Mouse (Mus musculus): ENCODE measurements around the gene Slc39a5. TPM values are rescaled to one million over a fixed set of nuclear protein-coding genes. Genes with fewer than 3 reads are reported as not detected.

The Slc39a5 gene
- total RNA-seq, 2 experiments from 2014 or later, result not detected

DNA sequence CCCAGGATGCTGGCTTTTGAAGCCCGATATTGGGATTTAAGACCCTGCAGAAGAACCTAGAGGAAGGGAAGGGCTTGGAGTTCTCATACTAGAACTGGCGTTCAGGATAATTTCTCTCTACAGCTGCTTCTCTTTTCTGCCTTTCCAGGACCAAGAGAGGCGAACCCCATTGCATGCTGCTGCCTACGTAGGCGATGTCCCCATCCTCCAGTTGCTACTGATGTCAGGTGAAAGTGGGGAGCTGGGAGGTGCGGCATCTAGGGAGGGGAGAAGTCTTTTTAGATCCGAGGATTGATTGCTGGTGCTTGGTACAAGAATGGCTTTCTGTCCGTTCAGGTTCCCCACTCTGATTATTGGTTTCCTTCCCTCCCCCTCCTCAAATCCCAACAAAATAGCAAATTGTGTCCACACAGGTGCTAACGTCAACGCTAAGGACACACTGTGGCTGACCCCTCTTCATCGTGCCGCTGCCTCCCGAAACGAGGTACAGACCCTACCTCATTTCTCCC, 23.0 kb downstream of the Slc39a5 start:
- no peak for ATAC-seq (replicated peaks; ENCODE audit: poor library complexity, severe bottlenecking)

GRCm38 (mm10) chr10:128377222-128377939, 23.6 kb downstream of the Slc39a5 start:
- ATAC-seq (replicated peaks; ENCODE audit: poor library complexity, severe bottlenecking), result no peak

DNA sequence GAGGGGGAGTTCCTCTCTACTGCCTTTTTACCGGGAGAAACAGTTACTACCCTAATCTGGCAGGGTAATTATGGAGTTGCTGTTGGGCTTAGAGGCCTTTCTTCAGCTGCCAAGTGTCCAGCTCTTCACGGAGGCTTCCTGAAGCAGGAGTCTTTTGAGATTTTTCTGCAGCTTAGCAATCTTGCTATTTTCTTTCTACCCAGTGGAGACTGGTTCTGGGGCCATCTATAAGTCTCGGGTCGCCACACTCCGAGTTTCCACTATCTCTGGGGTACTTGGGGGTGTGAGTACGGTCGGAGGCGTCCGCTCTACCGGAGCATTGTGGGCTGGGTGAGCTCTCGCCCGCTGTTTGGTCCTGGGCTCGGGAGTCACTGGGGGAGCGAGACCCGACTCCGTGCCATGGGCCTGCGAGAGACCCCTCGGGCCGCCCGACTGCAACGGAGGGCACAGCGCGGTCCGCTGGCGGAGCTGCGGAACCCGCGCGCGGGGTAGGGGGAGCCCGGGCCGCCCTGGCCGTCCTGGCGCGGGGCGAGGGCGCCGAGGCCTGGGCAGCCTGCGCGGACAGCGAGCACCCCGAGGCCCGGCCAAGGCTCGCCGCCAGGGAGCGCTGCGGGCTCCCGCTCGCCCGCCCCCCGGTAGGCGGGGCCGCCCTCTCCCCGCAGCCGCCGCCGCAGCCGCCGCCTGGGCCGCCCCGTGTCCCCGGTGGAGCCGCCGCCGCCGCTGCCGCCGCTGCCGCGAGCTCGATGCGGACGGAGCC, 24.4 kb downstream of the Slc39a5 start, which contains the start of gene Ankrd52:
Gene Ankrd52, plus strand, starts transcription at position 661 of the 757 bp plus-strand sequence.
- ATAC-seq (replicated peaks; ENCODE audit: poor library complexity, severe bottlenecking), result peak; percentile 52

DNA sequence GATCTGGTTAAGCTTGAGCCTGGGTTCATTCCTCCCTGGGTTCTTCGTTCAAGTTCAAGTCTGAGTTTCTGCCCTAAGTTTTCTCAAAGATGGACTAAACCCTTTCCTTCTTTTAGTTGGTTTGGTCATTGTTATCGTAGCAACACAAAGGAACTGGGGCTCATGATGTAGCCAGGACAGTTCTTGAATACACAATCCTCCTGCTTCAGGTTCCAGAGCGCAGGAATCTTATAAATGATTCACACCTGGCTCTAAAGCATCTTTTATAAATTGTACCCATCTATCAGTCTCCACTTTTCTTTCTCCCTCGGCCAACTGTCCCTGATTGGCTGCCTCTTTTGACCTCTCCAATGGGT, 25.0 kb downstream of the Slc39a5 start:
- no peak for ATAC-seq (replicated peaks; ENCODE audit: poor library complexity, severe bottlenecking)

GRCm38 (mm10) chr10:128374393-128374792, 26.6 kb downstream of the Slc39a5 start:
- no peak for ATAC-seq (replicated peaks; ENCODE audit: poor library complexity, severe bottlenecking)

DNA sequence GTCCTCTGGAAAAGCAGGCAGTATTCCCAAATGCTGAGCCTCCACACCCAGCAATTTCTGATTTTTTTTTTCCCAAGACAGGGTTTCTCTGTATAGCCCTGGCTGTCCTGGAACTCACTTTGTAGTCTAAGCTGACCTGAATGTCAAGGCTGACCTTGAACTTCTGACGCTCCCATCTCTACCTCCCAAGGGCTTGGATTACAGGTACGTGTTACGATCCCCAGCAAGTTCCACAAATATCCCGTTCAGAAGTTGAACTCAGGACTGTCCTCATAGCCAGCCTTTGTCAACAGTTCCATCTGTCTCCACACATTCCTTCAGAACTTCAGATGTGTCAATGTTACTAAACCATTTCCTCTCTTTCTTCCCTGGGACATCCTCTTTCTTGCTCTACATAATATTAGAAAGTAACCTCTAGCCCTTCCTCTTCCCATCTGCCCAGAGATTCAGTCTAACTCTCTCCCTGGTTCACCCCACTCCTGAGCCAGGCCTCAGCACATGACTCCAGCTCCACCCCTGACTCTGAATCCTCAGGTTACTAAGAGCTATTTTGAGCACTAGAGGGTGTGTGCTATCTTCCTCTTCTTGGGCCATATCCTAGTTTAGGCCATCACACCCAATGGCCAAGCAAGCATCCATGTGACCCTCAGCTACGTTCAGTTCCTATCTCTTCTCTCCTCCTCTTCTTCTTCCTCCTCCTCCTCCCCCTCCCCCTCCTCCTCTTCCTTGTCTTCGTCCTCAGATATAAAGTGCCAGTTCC, 27.9 kb downstream of the Slc39a5 start:
- ATAC-seq (replicated peaks; ENCODE audit: poor library complexity, severe bottlenecking), result peak; percentile 60

GRCm38 (mm10) chr10:128372142-128372541, 28.9 kb downstream of the Slc39a5 start:
- no peak for ATAC-seq (replicated peaks; ENCODE audit: poor library complexity, severe bottlenecking)

DNA sequence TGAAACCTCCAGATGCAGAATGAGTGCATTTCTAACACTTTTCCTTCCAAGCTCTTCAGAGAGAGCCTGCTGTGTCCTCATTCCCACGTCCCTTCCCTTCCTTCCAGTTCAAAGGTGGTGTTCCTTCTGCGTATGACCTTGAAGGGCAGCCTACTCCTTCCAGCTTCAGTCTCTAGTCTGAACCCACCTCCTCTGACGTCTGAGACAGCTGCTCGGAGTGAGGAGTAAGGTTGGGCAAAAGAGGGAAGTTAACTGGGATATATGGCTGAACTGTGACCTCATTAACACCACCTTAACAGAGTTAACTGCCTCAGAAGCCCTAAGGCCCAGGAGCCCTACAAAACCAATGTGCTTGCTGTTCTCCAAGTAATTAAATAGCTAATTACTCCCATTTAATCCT, 30.4 kb downstream of the Slc39a5 start:
- peak; percentile 15 for ATAC-seq (replicated peaks; ENCODE audit: poor library complexity, severe bottlenecking)

DNA sequence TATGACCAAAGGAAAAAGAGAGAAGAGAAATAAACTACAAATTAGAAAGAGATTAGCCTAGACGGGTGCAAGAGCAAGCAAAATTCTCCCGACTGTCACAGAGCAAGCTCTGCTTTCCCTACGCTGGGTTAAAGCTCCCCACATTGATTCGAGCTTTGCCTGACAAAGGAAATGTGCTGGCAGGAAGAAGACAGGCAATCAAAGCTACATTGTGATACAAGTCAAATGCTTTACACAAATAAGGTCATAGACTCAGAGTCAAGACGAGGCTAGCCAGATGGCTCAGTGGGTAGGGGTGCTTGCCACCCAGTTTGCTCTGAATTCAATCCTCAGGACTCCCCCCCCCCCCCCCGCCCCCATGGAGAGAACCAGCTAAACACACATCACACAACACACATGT, 31.0 kb downstream of the Slc39a5 start:
- ATAC-seq (replicated peaks; ENCODE audit: poor library complexity, severe bottlenecking), result no peak

GRCm38 (mm10) chr10:128369599-128369998, 31.4 kb downstream of the Slc39a5 start:
- ATAC-seq (replicated peaks; ENCODE audit: poor library complexity, severe bottlenecking), result no peak

DNA sequence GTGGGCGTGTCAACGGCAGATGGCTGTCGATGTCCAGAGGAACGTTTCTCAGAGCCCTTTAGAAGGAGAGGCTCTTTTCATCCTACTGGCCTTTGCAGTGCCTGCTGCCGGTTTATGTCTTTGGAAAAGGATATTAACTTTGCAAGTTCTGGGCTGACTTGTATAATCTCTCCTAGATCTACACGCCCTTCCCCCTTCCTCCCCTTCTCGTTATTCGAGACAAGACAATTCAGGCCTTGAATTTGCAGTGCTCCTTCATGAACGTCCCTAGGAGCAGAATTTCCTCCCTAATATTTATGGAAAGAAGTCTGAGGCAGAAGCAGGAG, 31.8 kb downstream of the Slc39a5 start:
- ATAC-seq (replicated peaks; ENCODE audit: poor library complexity, severe bottlenecking), result no peak

DNA sequence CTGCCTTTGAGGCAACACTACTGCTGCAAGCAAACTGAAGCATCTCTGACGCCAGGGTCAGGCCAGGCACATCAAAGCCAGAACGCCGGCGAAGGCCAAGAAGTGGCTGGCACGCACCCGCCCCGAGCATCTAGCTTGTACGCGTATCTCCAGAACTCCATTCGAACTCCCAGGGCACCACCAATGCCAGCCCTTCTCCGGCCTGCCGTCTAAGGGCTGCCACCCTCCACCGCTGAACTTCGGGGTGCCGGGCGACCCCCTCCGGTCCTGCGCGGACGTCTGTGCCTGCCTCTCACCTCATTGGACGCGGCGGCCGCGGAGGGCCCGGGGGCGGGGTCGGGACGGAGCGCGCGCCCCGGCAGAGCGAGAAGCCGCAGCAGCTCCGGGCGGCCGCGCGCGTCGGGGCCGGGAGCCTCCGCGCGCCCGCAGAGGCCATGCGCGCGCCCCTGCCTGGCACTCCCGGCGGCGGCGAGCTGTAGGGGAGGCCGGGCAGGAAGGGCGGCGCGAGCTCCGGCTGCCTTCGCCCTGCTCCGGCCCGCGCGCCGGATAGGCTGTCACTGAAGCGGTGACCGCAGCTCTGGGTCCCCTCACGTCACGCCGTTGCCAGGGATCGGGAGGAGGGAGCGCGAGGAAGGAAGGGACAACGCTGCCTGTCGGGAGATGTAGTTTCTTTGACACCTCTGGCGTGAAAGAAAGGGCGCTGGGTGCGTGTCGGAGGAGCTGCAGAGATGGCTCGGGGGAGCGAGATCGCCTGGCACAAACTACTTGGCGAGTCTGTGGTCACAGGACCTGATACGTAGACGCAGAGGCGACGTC, 32.4 kb downstream of the Slc39a5 start, which contains the start of gene Coq10a:
Gene Coq10a, minus strand, starts transcription at position 596 of the 816 bp plus-strand sequence.
- ATAC-seq (replicated peaks; ENCODE audit: poor library complexity, severe bottlenecking), result peak; percentile 70

- peak; percentile 6 for ATAC-seq (replicated peaks; ENCODE audit: poor library complexity, severe bottlenecking)
These were observed 33.1 kb downstream of the Slc39a5 start for GRCm38 (mm10) chr10:128367899-128368401.

GRCm38 (mm10) chr10:128362568-128362967, 38.5 kb downstream of the Slc39a5 start:
- ATAC-seq (replicated peaks; ENCODE audit: poor library complexity, severe bottlenecking), result peak; percentile 48

GRCm38 (mm10) chr10:128361836-128362235, 39.2 kb downstream of the Slc39a5 start:
- ATAC-seq (replicated peaks; ENCODE audit: poor library complexity, severe bottlenecking), result no peak

DNA sequence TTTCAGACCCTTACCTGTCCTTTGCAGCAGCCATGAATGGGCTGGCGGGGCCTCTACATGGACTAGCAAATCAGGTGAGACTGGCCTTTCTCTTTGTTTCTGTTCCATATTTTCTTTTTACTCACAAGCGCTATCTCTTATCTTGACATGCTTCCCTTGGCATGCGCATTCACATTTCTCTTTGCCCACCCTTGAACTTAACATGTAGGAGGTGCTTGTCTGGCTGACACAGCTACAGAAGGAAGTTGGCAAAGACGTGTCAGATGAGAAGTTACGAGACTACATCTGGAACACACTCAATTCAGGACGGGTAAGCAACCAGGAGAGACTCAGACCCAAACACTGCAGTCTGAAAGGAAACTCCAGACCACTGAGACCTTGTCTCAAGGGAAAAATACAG, 41.8 kb downstream of the Slc39a5 start:
- no peak for ATAC-seq (replicated peaks; ENCODE audit: poor library complexity, severe bottlenecking)

- peak; percentile 75 for ATAC-seq (replicated peaks; ENCODE audit: poor library complexity, severe bottlenecking)
These were observed 42.2 kb downstream of the Slc39a5 start for GRCm38 (mm10) chr10:128358796-128359195.

GRCm38 (mm10) chr10:128347541-128347940, 53.5 kb downstream of the Slc39a5 start:
- no peak for ATAC-seq (replicated peaks; ENCODE audit: poor library complexity, severe bottlenecking)
